Mouse (Mus musculus): ENCODE measurements at regions not wholly inside any gene's neighbourhood (a gene's known extent, or its start where the extent isn't known, plus 50 kb on each side); places are given as distances from the start of the nearest gene placed in this dataset.

DNA sequence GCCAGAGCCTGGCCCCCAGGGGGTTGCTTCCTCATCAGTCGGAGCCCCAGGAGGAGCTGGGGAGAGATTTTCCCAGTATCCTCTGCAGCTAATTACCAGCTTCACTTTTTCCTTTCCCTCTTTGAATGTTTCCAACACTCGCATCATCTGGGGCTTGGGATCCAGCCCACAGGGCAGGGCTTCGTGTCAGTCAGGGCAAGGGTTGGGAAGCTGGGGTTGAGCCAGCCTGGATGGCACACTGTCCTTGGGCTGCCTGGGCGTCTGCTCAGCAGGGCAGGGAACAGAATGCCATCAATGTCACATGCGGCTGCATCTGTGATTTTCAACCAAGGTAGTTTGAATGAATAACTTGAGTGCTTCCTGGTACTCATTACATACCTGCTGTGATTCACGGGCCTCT lies 52.4 kb upstream of the Tle3 start:
- no peaks in the 10 kb centered on the region; the same call in 1 of the 2 replicates for H3K27me3 ChIP-seq (replicated peaks; ENCODE audit: control insufficient read depth, insufficient read depth, low read length)
- 46% methylated on average over 6 of the region's 6 CpGs for WGBS
- no peak overlapping the region for H3K4me3 ChIP-seq (ENCODE audit: low read depth, low read length)

DNA sequence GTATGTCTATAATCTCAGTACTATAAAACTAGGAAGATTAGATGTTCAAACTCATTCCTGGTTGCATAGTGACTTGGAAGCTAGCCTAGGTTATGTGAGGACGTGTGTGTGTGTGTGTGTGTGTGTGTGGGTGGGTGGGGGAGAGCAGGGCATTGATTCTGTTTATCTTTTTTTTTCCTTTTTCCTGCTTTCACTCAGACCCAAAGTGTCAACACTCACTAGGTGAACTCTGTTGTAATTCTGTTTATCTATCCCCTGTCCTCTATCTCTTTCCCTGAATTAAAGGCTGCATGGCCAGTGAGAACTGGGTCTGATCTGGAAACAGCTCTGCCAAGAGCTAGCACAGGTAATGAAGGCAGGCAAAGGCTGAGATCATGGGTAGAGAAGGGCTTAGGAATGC lies 50.9 kb upstream of the Tle3 start:
- Histone ChIP-seq H3K27ac (replicated peaks; ENCODE audit: low read depth, low read length) (no peak overlapping the region), H3K36me3 (ENCODE audit: control insufficient read depth, insufficient read depth, low read length) (no peaks in the 10 kb centered on the region), H3K4me3 (ENCODE audit: low read depth, low read length) (no peak overlapping the region), H3K4me2 (ENCODE audit: low read depth, low read length) (no peak overlapping the region), H3K9me3 (ENCODE audit: control insufficient read depth, low read length) (no peaks in the 10 kb centered on the region), H3K9ac (ENCODE audit: low read depth, low read length) (no peak overlapping the region), H3K27me3 (replicated peaks; ENCODE audit: control insufficient read depth, insufficient read depth, low read length) (no peaks in the 10 kb centered on the region; the same call in 1 of the 2 replicates), H3K4me1 (ENCODE audit: control insufficient read depth, insufficient read depth, low read length) (peaks cover 17% of the 10 kb centered on the region)
- DNase-seq (ENCODE audit: low spot score) (no peak), ATAC-seq (ENCODE audit: low read depth) (no peak)
- WGBS = 88% methylated on average over 1 of the region's 1 CpGs

More for the DNA sequence above, 52.4 kb upstream of the Tle3 start:
- Histone ChIP-seq H3K4me2 (ENCODE audit: low read depth, low read length) (no peak overlapping the region), H3K36me3 (ENCODE audit: control insufficient read depth, insufficient read depth, low read length) (no peaks in the 10 kb centered on the region), H3K4me1 (ENCODE audit: control insufficient read depth, insufficient read depth, low read length) (peaks cover 31% of the 10 kb centered on the region), H3K27ac (replicated peaks; ENCODE audit: low read depth, low read length) (no peak overlapping the region), H3K9ac (ENCODE audit: low read depth, low read length) (no peak overlapping the region), H3K9me3 (ENCODE audit: control insufficient read depth, low read length) (no peaks in the 10 kb centered on the region)
- DNase-seq (ENCODE audit: low spot score) (peak; percentile 71), ATAC-seq (ENCODE audit: low read depth) (peak; percentile 19; the same call in 1 of the 2 replicates)

DNA sequence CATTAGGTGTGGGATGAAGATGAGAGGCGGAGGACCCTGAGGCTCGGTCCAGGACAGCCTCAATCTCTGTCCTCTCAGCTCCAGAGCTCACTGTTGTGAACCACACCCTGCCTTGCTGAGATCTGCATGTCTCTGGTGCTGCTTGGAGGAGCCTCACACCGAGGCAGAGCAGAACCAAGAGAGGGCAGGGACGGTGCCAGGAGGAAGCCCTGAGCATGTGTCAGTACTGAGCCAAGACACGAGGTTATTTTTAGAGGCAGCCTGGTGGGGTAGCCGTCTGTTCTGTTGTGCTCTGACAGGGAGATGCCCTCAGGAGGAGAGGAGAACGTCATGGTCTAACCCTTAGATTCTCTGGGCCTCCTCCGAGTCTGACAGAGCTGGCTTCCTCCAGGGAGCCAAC lies 50.3 kb upstream of the Tle3 start:
- no peak overlapping the region for H3K9ac ChIP-seq (ENCODE audit: low read depth, low read length)
- no peaks in the 10 kb centered on the region for H3K36me3 ChIP-seq (ENCODE audit: control insufficient read depth, insufficient read depth, low read length)
- H3K9me3 ChIP-seq (ENCODE audit: control insufficient read depth, low read length) = no peaks in the 10 kb centered on the region
- peaks cover 12% of the 10 kb centered on the region for H3K4me1 ChIP-seq (ENCODE audit: control insufficient read depth, insufficient read depth, low read length)
- no peak overlapping the region for H3K27ac ChIP-seq (replicated peaks; ENCODE audit: low read depth, low read length)
- ATAC-seq (ENCODE audit: low read depth) = no peak
- WGBS = 46% methylated on average over 8 of the region's 8 CpGs
- H3K27me3 ChIP-seq (replicated peaks; ENCODE audit: control insufficient read depth, insufficient read depth, low read length) = no peaks in the 10 kb centered on the region; the same call in 1 of the 2 replicates
- no peak for DNase-seq (ENCODE audit: low spot score)
- H3K4me3 ChIP-seq (ENCODE audit: low read depth, low read length) = no peak overlapping the region
- H3K4me2 ChIP-seq (ENCODE audit: low read depth, low read length) = no peak overlapping the region

DNA sequence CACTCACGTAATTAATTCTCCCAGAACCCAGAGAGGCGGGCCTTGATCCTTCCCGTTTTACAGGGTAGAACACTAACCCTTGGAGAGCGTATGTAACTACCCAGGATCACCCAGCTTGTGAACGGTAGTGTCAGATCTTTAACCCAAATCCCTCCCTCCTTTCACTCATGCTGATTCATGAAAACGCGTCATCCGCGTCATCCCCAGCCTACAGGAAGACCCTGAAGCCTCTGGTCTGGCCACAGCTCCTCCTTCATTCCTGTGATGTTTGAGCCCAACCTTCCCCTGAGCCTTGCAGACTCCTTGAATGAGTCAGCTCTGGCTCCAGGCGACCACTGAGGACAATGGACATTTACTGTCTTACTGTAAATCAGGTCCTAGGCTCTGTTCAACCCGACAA lies 49.8 kb upstream of the Tle3 start:
- H3K36me3 ChIP-seq (ENCODE audit: control insufficient read depth, insufficient read depth, low read length) = no peaks in the 10 kb centered on the region
- H3K9ac ChIP-seq (ENCODE audit: low read depth, low read length) = no peak overlapping the region
- DNase-seq (ENCODE audit: low spot score) (peak; percentile 42), ATAC-seq (ENCODE audit: low read depth) (no peak)
- H3K27ac ChIP-seq (replicated peaks; ENCODE audit: low read depth, low read length) = no peak overlapping the region
- no peaks in the 10 kb centered on the region; the same call in 1 of the 2 replicates for H3K27me3 ChIP-seq (replicated peaks; ENCODE audit: control insufficient read depth, insufficient read depth, low read length)
- 69% methylated on average over 11 of the region's 11 CpGs for WGBS
- no peak overlapping the region for H3K4me2 ChIP-seq (ENCODE audit: low read depth, low read length)
- no peak overlapping the region for H3K4me3 ChIP-seq (ENCODE audit: low read depth, low read length)
- peaks cover 12% of the 10 kb centered on the region for H3K4me1 ChIP-seq (ENCODE audit: control insufficient read depth, insufficient read depth, low read length)
- no peaks in the 10 kb centered on the region for H3K9me3 ChIP-seq (ENCODE audit: control insufficient read depth, low read length)

Measured in embryonic facial prominence, embryonic 14.5 days (tissue).